Mouse (Mus musculus): ENCODE measurements around the gene Lyg1. TPM values are rescaled to one million over a fixed set of nuclear protein-coding genes. Genes with fewer than 3 reads are reported as not detected.

The Lyg1 gene
- polyA plus RNA-seq, 1 experiment: not detected

DNA sequence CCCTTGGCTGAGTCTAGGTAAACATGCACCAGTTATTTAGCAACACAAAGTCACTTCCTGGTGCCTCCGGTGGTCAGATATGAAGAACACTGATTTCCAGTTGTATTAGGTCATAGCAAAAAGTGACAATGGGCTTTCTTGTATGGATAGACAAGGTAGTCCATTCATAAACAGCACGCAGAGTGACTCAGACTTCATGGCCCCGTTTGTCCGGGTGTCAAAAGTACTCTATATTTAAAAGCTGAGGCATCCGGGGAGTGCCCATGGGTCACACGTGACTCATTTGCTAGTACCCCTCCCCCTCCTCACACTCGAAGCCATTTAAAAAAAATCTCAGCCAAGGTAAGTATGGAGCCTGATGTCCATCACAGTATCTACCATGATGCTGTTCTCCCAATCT lies 2.8 kb downstream of the Lyg1 start:
- WGBS: 83% methylated on average over 7 of the region's 7 CpGs
- Histone ChIP-seq H3K4me3 (ENCODE audit: extremely low read depth, insufficient read depth, insufficient read length) (no peak overlapping the region), H3K4me1 (ENCODE audit: control insufficient read depth, insufficient read depth, insufficient read length) (no peaks in the 10 kb centered on the region), H3K27ac (ENCODE audit: insufficient read depth, low read length) (no peak overlapping the region), H3K27me3 (ENCODE audit: control insufficient read depth, insufficient read depth, low read length) (no peaks in the 10 kb centered on the region), H3K36me3 (ENCODE audit: control insufficient read depth, insufficient read depth, low read length) (no peaks in the 10 kb centered on the region)
- no peak for TF ChIP-seq CTCF (IDR thresholded peaks at IDR 0.05; ENCODE audit: extremely low read depth, insufficient read depth, insufficient read length, insufficient replicate concordance)
- TF ChIP-seq POLR2A (IDR thresholded peaks at IDR 0.05; ENCODE audit: low read depth, low read length): no peak
- no peak for DNase-seq (ENCODE audit: low read depth in 1 of 2, low spot score in 2 of 2)

DNA sequence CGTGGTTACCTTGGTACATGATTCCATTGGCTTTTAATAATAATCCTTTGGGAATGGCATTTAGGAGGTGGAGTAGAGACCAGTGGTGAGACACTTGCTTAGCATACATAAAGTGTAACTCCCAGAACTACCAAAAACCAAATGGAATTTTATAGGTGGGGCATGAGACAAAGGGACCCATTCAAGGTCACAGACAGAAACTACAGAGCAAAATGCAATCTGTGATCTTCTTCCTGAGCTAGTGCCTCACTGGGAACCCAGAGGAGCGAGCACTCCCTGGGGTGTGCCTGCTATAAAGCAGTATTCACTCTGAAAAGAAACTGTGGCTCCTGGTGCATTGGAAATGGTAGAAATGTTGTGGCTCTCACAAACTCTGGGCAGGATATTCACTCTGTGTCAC lies 8.7 kb downstream of the Lyg1 start:
- no peak for DNase-seq (ENCODE audit: low read depth in 1 of 2, low spot score in 2 of 2)
- H3K4me1 ChIP-seq (ENCODE audit: control insufficient read depth, insufficient read depth, insufficient read length): no peaks in the 10 kb centered on the region
- no peak overlapping the region for H3K4me3 ChIP-seq (ENCODE audit: extremely low read depth, insufficient read depth, insufficient read length)
- no peak overlapping the region for H3K27ac ChIP-seq (ENCODE audit: insufficient read depth, low read length)
- no peaks in the 10 kb centered on the region for H3K36me3 ChIP-seq (ENCODE audit: control insufficient read depth, insufficient read depth, low read length)
- no peaks in the 10 kb centered on the region for H3K27me3 ChIP-seq (ENCODE audit: control insufficient read depth, insufficient read depth, low read length)
- 75% methylated on average over 2 of the region's 2 CpGs for WGBS
- TF ChIP-seq POLR2A (IDR thresholded peaks at IDR 0.05; ENCODE audit: low read depth, low read length) (no peak), CTCF (IDR thresholded peaks at IDR 0.05; ENCODE audit: extremely low read depth, insufficient read depth, insufficient read length, insufficient replicate concordance) (no peak)

DNA sequence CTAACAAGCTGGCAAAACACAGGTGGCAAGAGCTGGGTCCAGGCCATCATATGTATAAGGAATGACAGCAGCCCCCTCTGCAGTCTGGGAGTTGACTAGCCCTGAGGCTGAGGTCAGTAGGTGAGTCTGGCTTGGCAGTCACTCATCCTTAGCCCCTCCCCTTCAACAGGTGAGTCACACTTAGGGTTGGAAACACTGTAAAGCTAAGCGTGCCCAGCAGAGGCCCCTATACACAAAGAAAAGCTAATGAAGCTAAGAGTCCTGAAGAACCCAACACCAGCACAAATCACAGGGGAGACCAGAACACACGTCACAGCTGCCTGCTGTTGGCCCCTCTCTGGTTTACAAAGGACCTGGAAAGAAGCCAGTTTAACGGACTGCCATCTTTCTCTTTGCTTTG lies 25.8 kb downstream of the Lyg1 start:
- TF ChIP-seq POLR2A (IDR thresholded peaks at IDR 0.05; ENCODE audit: low read depth, low read length): no peak
- no peak; the same call in 1 of the 2 replicates for TF ChIP-seq CTCF (IDR thresholded peaks at IDR 0.05; ENCODE audit: extremely low read depth, insufficient read depth, insufficient read length, insufficient replicate concordance)
- DNase-seq (ENCODE audit: low read depth in 1 of 2, low spot score in 2 of 2): no peak
- H3K4me3 ChIP-seq (ENCODE audit: extremely low read depth, insufficient read depth, insufficient read length): no peak overlapping the region
- H3K27ac ChIP-seq (ENCODE audit: insufficient read depth, low read length): no peak overlapping the region
- H3K36me3 ChIP-seq (ENCODE audit: control insufficient read depth, insufficient read depth, low read length): no peaks in the 10 kb centered on the region
- no peaks in the 10 kb centered on the region for H3K4me1 ChIP-seq (ENCODE audit: control insufficient read depth, insufficient read depth, insufficient read length)
- WGBS: 11% methylated on average over 3 of the region's 3 CpGs
- H3K27me3 ChIP-seq (ENCODE audit: control insufficient read depth, insufficient read depth, low read length): no peaks in the 10 kb centered on the region

DNA sequence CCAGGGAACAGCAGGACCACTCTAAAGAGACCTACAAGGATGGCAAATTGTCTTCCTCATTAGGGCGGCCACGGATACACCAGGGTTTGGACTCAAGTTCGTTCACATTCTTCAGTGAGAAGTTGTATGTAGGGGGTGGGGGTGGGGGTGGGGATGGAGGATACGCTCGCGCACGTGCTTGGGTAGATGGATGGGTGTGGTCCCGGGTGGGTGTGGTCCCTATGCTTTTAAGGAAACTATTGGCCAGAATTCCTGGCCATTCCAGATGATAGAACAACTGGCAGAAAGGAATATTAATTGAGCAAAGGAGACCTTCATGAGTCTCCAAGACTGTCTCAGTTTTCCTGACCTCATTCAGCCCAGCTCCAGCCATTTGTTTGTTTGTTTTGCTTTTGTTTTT lies 31.6 kb downstream of the Lyg1 start:
- H3K4me1 ChIP-seq (ENCODE audit: control insufficient read depth, insufficient read depth, insufficient read length): no peaks in the 10 kb centered on the region
- no peaks in the 10 kb centered on the region for H3K36me3 ChIP-seq (ENCODE audit: control insufficient read depth, insufficient read depth, low read length)
- whole genome bisulfite sequencing: 77% methylated on average over 8 of the region's 8 CpGs
- H3K27ac ChIP-seq (ENCODE audit: insufficient read depth, low read length): no peak overlapping the region
- H3K4me3 ChIP-seq (ENCODE audit: extremely low read depth, insufficient read depth, insufficient read length): no peak overlapping the region
- TF ChIP-seq POLR2A (IDR thresholded peaks at IDR 0.05; ENCODE audit: low read depth, low read length): no peak
- no peaks in the 10 kb centered on the region for H3K27me3 ChIP-seq (ENCODE audit: control insufficient read depth, insufficient read depth, low read length)
- no peak for DNase-seq (ENCODE audit: low read depth in 1 of 2, low spot score in 2 of 2)

DNA sequence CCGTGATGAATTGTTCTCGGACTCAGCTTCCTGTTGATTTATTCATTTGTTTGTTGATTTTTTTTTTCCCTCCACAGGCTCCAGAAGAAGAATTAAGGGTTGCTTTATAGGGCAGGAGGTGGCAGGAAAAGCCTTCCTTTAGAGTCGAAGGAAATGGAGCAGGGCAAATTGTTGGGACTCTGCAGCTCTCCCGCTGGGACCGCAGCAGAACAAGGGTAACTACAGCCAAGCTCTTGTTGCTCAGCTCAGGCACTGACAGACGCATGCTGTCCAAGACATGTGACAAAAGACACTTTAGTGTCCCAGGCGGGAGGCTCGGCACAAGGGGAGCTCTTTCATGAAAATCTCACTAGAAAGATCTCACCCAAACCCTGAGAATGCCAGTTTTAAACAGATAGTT lies 35.0 kb downstream of the Lyg1 start:
- Histone ChIP-seq H3K27me3 (ENCODE audit: control insufficient read depth, insufficient read depth, low read length) (no peaks in the 10 kb centered on the region), H3K4me1 (ENCODE audit: control insufficient read depth, insufficient read depth, insufficient read length) (no peaks in the 10 kb centered on the region)
- 59% methylated on average over 8 of the region's 8 CpGs for WGBS

DNA sequence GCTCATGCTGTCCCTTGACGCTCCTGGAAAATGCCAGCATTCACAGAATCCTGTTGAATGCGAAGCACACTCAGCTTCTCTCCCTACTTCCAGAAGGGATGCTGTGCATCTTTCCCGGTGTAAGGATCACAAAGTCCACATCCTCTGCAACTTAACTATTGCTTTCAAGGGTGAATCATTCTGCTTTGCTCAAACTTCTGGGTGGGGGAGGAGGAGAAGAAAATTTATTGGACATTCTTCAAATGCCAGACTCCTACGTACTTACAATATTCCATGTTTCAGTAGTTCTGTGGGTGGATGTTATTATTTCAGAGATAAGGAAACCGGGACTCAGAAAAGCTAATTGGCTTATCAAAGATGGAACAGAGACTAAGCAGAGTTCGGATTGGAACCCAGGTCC lies 39.5 kb downstream of the Lyg1 start:
- DNase-seq (ENCODE audit: low read depth in 1 of 2, low spot score in 2 of 2): no peak
- WGBS: 81% methylated on average over 6 of the region's 6 CpGs

More for the DNA sequence above, 35.0 kb downstream of the Lyg1 start:
- H3K27ac ChIP-seq (ENCODE audit: insufficient read depth, low read length): no peak overlapping the region
- no peak for TF ChIP-seq POLR2A (IDR thresholded peaks at IDR 0.05; ENCODE audit: low read depth, low read length)
- TF ChIP-seq CTCF (IDR thresholded peaks at IDR 0.05; ENCODE audit: extremely low read depth, insufficient read depth, insufficient read length, insufficient replicate concordance): no peak
- DNase-seq (ENCODE audit: low read depth in 1 of 2, low spot score in 2 of 2): no peak
- H3K4me3 ChIP-seq (ENCODE audit: extremely low read depth, insufficient read depth, insufficient read length): no peak overlapping the region
- H3K36me3 ChIP-seq (ENCODE audit: control insufficient read depth, insufficient read depth, low read length): no peaks in the 10 kb centered on the region

DNA sequence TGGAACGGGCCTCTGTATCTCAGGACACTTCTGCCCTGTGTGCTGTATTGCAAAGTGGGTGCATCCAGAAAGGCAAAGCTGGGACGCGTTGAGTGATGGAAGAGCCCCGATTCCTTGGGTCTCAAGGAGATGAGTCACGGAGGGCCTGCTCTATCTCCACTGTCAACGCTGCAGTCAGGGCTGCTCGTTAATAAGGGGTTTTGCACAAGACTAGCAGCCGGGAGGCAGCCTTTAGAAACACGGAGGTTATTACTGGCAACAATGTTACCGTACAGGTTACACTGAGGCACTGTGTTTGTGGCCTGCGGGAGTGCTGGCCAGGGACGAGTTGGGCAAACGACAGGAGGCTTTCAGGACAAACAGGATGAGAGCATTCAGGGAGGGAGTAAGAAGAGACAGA lies 39.9 kb downstream of the Lyg1 start:
- no peak overlapping the region for H3K27ac ChIP-seq (ENCODE audit: insufficient read depth, low read length)
- no peak for DNase-seq (ENCODE audit: low read depth in 1 of 2, low spot score in 2 of 2)
- no peak overlapping the region for H3K4me3 ChIP-seq (ENCODE audit: extremely low read depth, insufficient read depth, insufficient read length)
- no peaks in the 10 kb centered on the region for H3K36me3 ChIP-seq (ENCODE audit: control insufficient read depth, insufficient read depth, low read length)
- no peak for TF ChIP-seq POLR2A (IDR thresholded peaks at IDR 0.05; ENCODE audit: low read depth, low read length)
- TF ChIP-seq CTCF (IDR thresholded peaks at IDR 0.05; ENCODE audit: extremely low read depth, insufficient read depth, insufficient read length, insufficient replicate concordance): no peak
- H3K4me1 ChIP-seq (ENCODE audit: control insufficient read depth, insufficient read depth, insufficient read length): no peaks in the 10 kb centered on the region
- WGBS: 84% methylated on average over 13 of the region's 13 CpGs
- H3K27me3 ChIP-seq (ENCODE audit: control insufficient read depth, insufficient read depth, low read length): no peaks in the 10 kb centered on the region

More for the DNA sequence above, 39.5 kb downstream of the Lyg1 start:
- Histone ChIP-seq H3K4me1 (ENCODE audit: control insufficient read depth, insufficient read depth, insufficient read length) (no peaks in the 10 kb centered on the region), H3K27me3 (ENCODE audit: control insufficient read depth, insufficient read depth, low read length) (no peaks in the 10 kb centered on the region), H3K27ac (ENCODE audit: insufficient read depth, low read length) (no peak overlapping the region), H3K36me3 (ENCODE audit: control insufficient read depth, insufficient read depth, low read length) (no peaks in the 10 kb centered on the region), H3K4me3 (ENCODE audit: extremely low read depth, insufficient read depth, insufficient read length) (no peak overlapping the region)
- TF ChIP-seq POLR2A (IDR thresholded peaks at IDR 0.05; ENCODE audit: low read depth, low read length): no peak
- TF ChIP-seq CTCF (IDR thresholded peaks at IDR 0.05; ENCODE audit: extremely low read depth, insufficient read depth, insufficient read length, insufficient replicate concordance): no peak
